Mouse (Mus musculus): ENCODE data around the gene Zfp418. TPM values are rescaled to one million over a fixed set of nuclear protein-coding genes. Genes with fewer than 3 reads are reported as not detected.
"Not testable (repeated sequence)": the region's sequence is repeated elsewhere in the genome, so short reads cannot be mapped to it uniquely, and the experiment has no call there.

The Zfp418 gene
- 1 to 10 TPM; 5.0 to 6.2 TPM for total RNA-seq (2021)
- long read RNA-seq, experiment 1, partial matches to known transcripts, result 1 of 1 reads
- long read RNA-seq, experiment 1, other reads (novel, unspliced or antisense), result 0 of 1 reads
- long read RNA-seq, experiment 2, partial matches to known transcripts, result 0 of 1 reads
- long read RNA-seq, experiment 2, other reads (novel, unspliced or antisense), result 0 of 1 reads

DNA sequence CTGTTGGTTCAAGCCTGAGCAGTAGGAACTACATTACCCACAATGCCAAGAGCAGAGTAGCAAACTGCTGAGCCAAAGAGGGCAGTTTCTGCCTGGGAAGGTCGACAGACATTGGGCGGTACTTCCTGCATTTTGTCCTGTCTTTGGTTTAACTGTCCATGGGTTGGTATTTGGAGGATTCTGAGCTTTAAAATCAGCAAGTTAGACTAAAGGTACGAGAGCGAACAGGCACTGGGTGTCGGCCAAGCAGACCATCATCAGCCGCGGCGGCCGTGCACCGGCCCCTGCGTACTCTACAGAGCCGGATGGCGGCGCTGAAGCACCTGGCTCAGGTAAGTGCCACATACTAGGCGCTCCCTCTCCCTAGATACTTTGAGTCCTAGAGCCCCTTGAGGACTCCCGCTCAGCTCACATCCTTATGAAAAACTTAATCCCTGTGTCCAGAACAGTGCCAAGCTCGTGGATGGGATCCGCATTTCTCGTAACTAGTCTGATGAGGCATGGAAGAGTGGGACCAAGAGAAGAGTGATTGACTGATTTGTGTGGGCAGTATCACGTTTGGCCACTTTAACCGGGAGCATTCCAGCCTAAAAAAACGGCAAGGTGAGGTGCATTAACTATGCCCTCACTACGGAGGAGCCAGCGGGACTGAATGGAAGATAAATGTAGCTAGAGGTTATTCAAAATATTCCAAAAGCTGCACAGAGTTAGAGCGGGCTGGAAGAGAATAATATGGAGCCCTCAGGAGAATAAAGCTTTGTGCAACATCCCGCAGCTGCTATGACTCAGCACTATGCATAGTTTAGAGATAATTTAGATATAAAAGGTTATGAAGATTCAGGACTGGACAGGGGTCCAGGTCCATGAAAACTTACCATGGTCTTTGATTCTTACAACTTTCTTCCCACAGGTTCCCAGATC, at the start of gene Zfp418:
Gene Zfp418, plus strand, starts transcription at position 104 of the 921 bp plus-strand sequence.
- DNase-seq (ENCODE audit: low spot score in 2 of 2), result peak; percentile 55 to 88

DNA sequence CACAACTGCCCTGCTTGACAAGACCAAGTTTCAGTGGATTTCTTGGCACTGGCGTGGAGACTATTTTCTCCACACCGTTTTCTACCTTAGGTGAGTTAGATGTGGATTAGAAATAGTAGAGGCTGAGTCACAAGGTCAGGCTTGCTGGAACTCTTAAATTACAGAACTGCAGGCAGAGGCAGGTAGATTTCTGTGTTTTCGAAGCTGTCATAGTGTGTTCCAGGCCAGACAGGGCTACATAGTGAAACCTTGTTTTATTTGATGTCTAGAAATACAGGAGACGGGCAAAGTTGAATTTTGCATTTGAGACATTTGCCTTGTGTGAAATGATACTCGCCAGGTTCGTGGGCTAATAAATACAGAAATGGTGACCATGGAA, 49.5 kb upstream of the Zfp418 start:
- no peak for DNase-seq (ENCODE audit: low spot score in 2 of 2)

DNA sequence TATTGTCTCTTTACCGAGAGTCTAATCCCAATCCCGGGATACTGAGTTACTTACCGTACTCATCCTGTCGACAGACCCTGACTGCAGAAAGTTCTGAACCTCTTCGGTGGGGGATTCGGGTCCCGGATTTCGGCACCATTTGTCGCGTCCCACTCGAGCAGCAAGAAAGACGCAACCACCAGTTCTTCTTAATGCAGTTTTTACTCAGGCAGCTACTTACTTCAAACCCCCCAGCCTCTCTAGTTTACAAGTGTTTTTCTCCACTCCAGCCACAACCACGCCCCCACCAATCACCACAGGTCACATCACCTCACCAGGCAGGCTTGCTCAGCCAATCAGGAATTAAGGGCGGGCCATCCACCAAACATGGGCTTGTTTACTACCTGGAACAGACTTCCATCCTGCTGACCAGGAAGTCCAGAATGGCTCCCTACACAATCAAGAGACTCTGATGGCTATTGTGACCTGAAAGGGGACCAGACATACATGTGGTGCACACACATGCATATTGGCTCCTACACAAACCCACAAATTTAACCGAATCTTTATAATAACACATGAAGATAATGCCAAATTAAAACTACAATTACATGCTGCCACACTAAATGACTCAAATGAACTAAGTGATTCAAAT, 40.5 kb upstream of the Zfp418 start:
- DNase-seq (ENCODE audit: low spot score in 2 of 2), result not testable (repeated sequence)

DNA sequence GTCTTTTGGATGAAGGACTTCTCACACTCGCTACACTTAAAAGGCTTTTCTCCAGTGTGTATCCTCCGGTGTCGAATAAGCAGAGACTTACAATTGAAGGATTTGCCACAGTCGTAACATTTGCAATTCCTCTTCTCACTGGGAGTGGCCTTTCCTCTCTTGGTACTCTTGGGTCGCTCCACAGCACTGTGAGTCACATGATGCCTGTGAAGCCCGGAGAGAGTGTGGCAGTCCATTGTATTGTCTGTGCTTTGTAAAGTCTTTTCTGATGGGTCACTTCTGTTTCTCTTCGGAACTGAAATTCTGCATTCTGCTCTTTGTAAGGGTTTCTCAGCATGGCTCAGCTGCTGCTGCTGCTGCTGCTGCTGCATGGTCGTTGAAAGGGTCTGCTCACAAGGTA, 38.4 kb upstream of the Zfp418 start:
- DNase-seq (ENCODE audit: low spot score in 2 of 2), result no peak

DNA sequence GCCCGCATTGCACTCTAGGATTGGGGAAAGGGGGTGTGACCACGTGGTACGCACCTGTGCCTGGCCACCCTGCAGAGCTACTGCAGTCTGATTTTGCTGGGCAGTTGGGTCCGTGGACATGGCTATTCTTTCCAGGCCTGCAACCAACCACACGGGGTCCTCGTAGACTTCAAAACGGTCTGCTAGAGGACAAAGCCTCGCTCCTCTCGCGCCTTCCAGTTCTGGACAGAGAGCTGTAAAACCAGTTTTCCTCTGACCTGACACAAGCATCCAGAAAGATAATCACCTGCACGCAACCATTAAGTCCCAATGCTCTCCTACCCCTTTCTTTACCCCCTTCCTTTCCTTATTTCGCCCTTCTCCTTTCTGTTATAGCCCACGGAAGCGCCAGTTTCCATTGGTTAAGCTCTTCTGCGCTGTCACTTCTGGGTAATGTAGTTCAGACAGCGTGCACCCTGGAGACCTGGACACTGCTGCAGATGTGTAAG, 34.7 kb upstream of the Zfp418 start, which contains the start of gene Zfp773:
Gene Zfp773, minus strand, starts transcription at position 377 of the 488 bp plus-strand sequence.
- DNase-seq (ENCODE audit: low spot score in 2 of 2), result peak; percentile 58 to 60

DNA sequence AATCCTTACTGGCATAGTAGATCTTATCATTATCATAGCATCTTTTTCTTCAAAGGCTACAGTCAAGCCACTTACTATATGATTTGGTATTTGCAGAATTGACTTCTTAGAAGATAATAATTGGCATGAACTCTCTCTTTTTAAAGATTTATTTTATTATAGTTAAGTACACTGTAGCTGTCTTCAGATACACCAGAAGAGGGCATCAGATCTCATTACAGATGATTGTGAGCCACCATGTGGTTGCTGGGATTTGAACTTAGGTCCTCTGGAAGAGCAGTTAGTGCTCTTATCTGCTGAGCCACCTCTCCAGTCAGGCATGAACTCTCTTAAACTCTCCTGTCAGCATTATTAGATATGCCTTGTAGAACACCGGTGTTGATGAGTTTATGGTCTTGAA, 26.9 kb upstream of the Zfp418 start:
- DNase-seq (ENCODE audit: low spot score in 2 of 2), result no peak

DNA sequence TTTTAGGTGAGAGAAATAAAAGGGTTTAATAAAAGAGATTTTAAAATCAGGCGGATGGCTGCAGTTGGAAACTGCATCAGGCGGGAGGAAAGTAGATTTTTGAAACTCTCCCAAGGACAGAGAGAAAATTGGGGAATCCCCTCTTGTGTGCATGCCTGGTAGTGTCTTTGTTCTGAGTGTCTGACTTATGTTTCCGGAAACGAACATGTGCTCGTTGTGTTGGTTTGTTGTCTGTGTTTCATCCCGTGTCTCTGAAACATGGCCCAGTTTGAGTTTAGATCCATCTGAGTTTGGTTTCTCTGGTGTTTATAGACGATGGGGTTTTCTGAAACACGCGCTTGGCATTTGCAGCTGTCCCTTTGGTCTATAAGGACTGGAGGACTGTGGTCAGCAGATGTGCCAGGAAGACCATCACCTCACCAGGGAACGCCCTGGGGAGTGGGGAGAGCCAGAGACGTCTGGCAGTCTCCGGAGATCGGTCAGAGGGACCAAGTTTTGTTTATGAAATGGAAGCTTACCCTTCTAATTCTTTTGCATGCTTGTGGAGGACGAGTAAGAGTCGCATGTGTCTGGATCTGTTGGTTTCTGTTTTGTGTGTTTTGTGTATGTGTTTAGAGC, 25.0 kb upstream of the Zfp418 start:
- DNase-seq (ENCODE audit: low spot score in 2 of 2), result no peak

DNA sequence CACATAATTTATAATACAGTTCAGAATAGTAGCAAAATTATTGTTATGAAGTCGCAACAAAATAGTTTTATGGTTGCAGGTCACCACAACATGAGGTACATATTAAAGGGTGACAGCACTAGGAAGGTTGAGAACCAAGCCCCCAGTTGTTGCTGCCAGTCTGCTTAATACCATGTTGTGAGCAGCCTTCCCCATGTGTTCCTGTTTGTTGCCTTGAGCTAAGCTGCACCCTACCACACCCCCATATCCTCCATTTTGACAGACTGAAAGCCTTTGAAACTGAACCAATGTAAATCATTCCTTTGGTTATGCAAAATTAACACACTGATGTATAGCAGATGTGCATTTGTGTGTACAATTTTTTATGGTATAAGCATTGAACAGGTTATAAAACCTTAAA, 14.8 kb downstream of the Zfp418 start:
- DNase-seq (ENCODE audit: low spot score in 2 of 2), result no peak

DNA sequence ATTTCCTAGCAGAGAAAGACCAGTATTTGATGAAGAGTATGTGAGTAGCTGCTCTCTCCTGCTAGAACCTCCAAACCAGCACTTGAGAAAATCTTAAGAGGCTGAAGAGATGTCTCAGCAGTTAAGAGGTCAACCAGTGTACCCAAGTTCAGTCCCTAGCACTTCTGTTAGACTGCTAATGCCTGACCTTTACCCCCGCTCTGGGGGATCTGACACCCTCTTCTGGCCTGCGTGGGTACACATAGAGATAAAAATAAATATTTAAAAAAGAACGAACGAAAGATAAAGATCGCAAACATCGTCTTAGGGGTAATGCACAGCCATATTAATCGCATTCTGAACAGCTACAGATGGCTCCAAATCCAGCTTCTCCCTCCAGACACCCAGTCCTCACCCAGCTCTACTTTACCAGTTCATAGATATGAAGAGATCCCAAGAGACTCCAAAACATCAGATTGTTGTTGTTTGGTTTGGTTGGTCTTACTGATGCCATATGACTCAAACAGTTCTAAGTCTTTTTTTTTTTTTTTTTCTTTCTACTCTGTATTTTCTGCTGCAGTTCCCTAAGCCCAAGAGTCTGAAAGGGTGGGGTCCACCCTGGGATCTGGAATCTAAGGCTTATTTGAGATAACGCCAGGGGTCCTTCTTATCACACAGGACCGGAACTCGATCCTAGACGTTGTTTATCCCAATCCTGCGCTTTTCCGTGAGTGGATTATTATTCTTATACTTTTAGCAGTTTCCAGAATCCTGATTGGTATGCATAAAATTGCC, 16.5 kb downstream of the Zfp418 start:
- DNase-seq (ENCODE audit: low spot score in 2 of 2), result peak in 1 of 2 experiments; percentile 3

DNA sequence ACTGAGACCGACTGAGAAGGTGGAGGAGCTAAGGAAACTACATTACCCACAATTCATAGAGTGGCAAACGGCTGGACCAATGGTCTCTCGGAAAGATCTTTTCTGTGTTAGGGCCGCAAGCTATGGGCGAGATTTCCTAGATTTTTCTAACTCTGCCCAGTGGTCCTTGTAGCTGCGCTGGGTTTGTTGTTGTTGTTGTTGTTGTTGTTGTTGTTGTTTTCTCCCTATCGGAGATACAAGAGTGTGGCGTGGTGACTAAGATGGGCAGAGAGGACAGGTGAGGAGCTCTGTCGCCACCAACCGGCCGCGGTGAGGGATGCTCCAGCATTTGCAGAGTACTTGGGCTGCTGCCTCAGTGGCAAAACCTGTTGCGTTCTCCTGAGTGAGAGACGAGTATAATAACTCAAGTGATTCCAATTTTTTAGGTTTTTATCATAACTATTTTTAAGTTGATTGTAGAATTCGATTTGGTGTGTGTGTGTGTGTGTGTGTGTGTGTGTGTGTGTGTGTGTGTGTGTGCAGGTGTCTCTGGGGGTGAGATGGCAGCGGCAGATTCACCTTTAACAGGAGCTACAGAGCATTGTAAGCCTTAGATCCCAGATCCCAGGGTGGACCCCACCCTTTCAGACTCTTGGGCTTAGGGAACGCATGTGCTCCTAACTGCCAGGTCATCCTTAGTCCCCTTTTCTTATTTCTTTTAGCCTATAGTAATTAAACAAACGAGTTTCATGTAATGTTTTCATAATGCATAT, 17.2 kb downstream of the Zfp418 start:
- DNase-seq (ENCODE audit: low spot score in 2 of 2), result peak; percentile 70 to 73

DNA sequence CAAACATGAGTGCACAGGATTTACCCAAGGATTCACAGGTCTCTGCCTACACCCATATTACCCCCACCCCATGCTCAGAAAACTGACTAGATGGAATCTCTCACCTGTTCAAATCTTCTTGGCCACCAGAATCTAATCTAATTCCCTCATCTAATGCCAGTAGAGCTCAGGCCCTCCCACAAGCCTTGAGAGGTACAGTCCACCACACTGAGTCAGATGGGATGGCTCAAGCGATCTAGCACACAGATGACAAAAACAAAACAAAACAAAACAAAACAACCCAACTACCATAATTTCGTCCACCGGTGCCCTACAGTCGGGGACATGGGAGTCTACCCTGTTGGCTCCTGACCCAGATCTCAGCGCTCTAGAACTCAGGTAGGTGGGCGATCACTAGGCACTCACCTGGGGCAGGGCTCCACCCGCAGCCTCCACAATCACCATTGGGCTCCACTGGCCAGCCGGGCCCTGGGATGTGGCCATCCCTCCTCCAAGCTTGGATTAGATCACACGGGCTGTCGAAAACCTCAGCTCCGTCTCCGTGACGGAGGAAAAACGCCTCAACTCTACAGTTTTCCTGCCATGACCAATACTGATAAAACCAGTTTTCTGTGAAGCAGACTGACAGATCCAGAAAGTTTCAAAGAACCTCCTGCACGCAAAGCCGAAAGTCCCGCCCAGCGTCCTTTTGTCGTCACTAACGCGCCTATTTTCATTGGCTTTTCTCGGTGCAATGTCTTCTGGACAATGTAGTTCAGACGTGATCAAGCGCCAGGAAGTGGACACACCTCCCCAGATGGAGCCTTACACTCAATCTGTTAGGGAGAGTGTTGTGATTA, 38.4 kb downstream of the Zfp418 start, which contains the start of gene Zfp772:
Gene Zfp772, minus strand, starts transcription at position 686 of the 839 bp plus-strand sequence.
- peak; percentile 36 to 71 for DNase-seq (ENCODE audit: low spot score in 2 of 2)

Other genes starting within 250 kb of the Zfp418 start
- not detected for gene Aurkc, start 176.0 kb upstream of the Zfp418 start, total RNA-seq (2021)
- 10 to 100 TPM; 13.0 to 13.4 TPM for gene Zfp954, start 49.8 kb upstream of the Zfp418 start, total RNA-seq (2021)
- gene Zfp773, start 34.6 kb upstream of the Zfp418 start, total RNA-seq (2021), result 1 to 10 TPM; 1.8 to 2.2 TPM
- 1 to 10 TPM; 6.9 to 7.1 TPM for gene Zfp772, start 38.7 kb downstream of the Zfp418 start, total RNA-seq (2021)
- 1 to 10 TPM; 1.7 to 2.2 TPM for gene Vmn2r29, start 76.0 kb downstream of the Zfp418 start, total RNA-seq (2021)
- gene Gm45844, start 107.0 kb downstream of the Zfp418 start, total RNA-seq (2021), result 10 to 100 TPM; 10.6 to 12.7 TPM
- 100 to 1,000 TPM; 150 to 160 TPM for gene Clcn4, start 129.5 kb downstream of the Zfp418 start, total RNA-seq (2021)
- under 1 TPM; 0.17 to 0.18 TPM for gene Vmn2r30, start 166.3 kb downstream of the Zfp418 start, total RNA-seq (2021)
- gene Gm45783, start 203.2 kb downstream of the Zfp418 start, total RNA-seq (2021), result not detected
- gene Vmn2r31, start 228.4 kb downstream of the Zfp418 start, total RNA-seq (2021), result under 1 TPM in 1 of 2 experiments, not detected in 1; 0.05 TPM